Mouse (Mus musculus) layer of hippocampus, postnatal 25 days (tissue): ENCODE data around the gene Vmn1r64. TPM values are rescaled to one million over a fixed set of nuclear protein-coding genes. Genes with fewer than 3 reads are reported as not detected.
"Not testable (repeated sequence)": the region's sequence is repeated elsewhere in the genome, so short reads cannot be mapped to it uniquely, and the experiment has no call there.

Source experiments
- DNase-seq, 2 experiments: peaks; one replicate each; pipeline ENCODE4 v3.0.0; 2022; ENCODE audit warnings: mixed read lengths in 2 of 2, low spot score in 1 of 2; ENCODE audit errors: extremely low spot score in 1 of 2
- total RNA-seq, 2 experiments: library from RNA; stranded (reverse); gene quantifications; 2 replicates each; pipeline ENCODE4 v1.2.3; 2021

Gene Vmn1r64
- total RNA-seq: not detected

DNA sequence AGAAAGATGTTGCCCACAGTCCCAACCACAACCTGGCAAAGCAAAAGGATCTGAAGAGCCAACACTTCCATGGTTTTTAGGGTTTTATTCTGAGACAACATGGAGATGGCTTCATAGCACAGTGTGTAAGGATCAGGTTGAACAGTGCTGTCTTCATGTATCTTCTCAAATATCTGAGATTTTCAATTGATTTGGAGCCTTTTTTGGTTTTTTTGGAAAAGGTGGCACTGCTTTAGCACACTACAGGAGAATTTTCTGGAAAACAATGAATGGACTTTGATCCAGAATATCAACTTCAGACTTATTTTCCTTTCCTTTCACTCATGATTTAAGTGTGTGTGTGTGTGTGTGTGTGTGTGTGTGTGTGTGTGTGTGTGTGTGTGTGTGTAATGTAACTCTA lies at the start of gene Vmn1r64:
Gene Vmn1r64, minus strand, starts transcription at position 101 of the 400 bp plus-strand sequence.
- DNase-seq: no peak

- DNase-seq: no peak
Measured at GRCm38 (mm10) chr7:5899238-5899637, 14.9 kb upstream of the Vmn1r64 start.

GRCm38 (mm10) chr7:5897245-5897644 lies 12.9 kb upstream of the Vmn1r64 start:
- not testable (repeated sequence) for DNase-seq

Other genes starting within 250 kb of the Vmn1r64 start
- not detected for gene Vmn1r62, start 210.9 kb downstream of the Vmn1r64 start, total RNA-seq
- not detected for gene Vmn1r63, start 79.1 kb downstream of the Vmn1r64 start, total RNA-seq
- not detected for gene Vmn1r65, start 126.5 kb upstream of the Vmn1r64 start, total RNA-seq
- not detected for gene Nlrp4c, start 160.6 kb upstream of the Vmn1r64 start, total RNA-seq